Mouse (Mus musculus) C2C12 (cell line): ENCODE data around the gene Cnot6.

ENCODE experiments used
- CTCF ChIP-seq: IDR thresholded peaks from one replicate; pipeline ENCODE4 v1.5.1; 2011; ENCODE audit not compliant: control insufficient read depth, insufficient read depth, insufficient read length
- MAX ChIP-seq: IDR thresholded peaks from one replicate; pipeline ENCODE4 v1.6.1; 2011; ENCODE audit warnings: mild to moderate bottlenecking, control low read depth
- MYOD1 ChIP-seq: IDR thresholded peaks from one replicate; pipeline ENCODE4 v1.6.1; 2011; ENCODE audit warnings: low read depth; ENCODE audit not compliant: control insufficient read depth, insufficient read length
- USF1 ChIP-seq: IDR thresholded peaks from one replicate; pipeline ENCODE4 v1.6.1; 2011; ENCODE audit warnings: low read depth, mild to moderate bottlenecking, control low read depth, moderate library complexity

DNA sequence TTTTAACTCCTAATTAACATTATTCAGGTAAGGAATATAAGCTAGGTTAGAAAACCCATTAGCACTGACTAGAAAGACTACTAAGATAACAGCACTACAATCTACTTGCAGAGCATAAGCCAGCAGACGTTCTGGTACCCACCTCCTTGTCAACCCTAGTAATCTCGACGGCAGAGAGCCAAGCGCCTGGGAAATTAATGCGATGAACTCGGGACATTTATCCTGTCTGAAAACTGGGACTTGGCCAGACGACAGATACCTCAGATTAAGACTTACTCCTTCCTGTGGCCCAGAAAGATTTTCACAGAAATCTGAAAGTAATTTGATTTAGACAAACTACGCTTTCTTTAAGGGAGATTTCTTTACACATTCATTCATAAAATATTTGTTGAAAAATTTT lies 7.7 kb downstream of the Cnot6 start:
- TF ChIP-seq CTCF (no peak), MYOD1 (no peak), MAX (no peak), USF1 (no peak)
